Comparison of ENCODE assay signal across 10 mouse cellular contexts in the genomic region with DNA sequence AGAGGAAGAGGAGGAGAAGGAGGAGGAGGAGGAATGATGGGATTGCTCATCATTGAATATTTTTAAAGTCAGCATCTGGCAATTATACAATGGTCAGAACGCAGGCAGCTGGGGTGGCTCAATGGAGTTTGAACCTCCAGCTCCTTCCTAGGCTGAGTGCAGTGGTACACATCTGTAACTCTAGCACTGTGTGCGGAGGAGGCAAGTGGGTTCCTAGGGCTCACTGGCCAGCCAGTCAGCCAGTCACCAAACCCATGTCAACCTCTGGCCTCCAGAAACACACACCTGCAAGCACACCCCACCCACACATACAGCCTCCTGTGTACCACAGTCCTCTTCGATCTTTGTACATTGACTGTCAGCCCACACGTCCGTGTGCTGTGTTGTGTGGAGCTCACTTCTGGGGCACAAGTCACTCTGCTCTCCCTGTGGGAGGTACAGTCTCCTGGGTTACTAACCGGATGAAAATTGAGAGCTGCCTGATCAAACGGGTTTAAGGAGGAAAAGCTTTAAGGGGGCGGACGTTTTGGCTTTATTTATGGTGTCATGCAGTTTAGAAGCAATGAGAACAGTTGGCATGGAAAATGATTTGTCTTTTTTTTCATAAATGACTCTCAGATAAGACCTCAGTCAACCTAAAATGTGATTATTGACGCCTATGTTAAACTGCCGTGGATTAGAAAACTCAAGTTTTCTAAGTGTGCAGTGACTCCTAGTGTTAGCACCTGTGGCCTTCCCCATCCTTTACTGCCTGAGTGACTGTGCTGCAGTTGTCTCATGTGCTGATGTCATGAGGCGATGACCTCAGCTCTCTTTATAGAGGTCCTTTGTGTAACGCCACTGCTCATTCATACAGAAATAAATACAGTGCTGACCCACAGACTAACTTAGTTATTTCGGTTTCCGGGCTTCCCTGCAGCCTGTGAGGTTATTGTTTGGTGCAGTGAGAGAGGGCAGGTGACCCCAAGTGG.
DNase-seq lines count a peak whose midpoint lies in the region; ATAC-seq and TF ChIP-seq lines count a peak whose summit lies in the region.
"Had no signal": no experiment of that assay in that cellular context is flagged by ENCODE, and none has a peak within 500 bp of the region (broad histone marks: within the 10 kb centered on the region; RNA-seq: fewer than 3 reads in every experiment).

No protein-coding gene starts in this region.

- TF ChIP-seq POLR2A in lung, adult 2 months (IDR thresholded peaks at IDR 0.05; ENCODE audit: borderline replicate concordance, extremely low read depth, low read depth, low read length): no peak
- no peak for TF ChIP-seq POLR2A in brain, embryonic 14.5 days (IDR thresholded peaks at IDR 0.05; ENCODE audit: borderline replicate concordance, extremely low read depth, insufficient read depth, insufficient read length, poor library complexity, severe bottlenecking)

- peaks cover 5% of the 10 kb centered on the region for H3K36me3 ChIP-seq in heart, embryonic 16.5 days (ENCODE audit: control insufficient read depth, insufficient read depth)
- peaks cover 9% of the 10 kb centered on the region; the same call in 1 of the 2 replicates for H3K36me3 ChIP-seq in lung, embryonic 15.5 days

- H3K27me3 ChIP-seq in heart, embryonic 16.5 days (ENCODE audit: control insufficient read depth, insufficient read depth, low read length): no peaks in the 10 kb centered on the region
- H3K27me3 ChIP-seq in lung, embryonic 15.5 days: no peaks in the 10 kb centered on the region

- no peak overlapping the region for H3K4me3 ChIP-seq in heart, embryonic 16.5 days (ENCODE audit: low read length)
- no peak overlapping the region for H3K4me3 ChIP-seq in lung, embryonic 15.5 days
- no peak overlapping the region for H3K4me3 ChIP-seq in lung, adult 2 months (replicated peaks; ENCODE audit: extremely low read depth, low read depth, low read length)

- H3K4me2 ChIP-seq in heart, embryonic 16.5 days (ENCODE audit: low read depth, low read length): no peak overlapping the region
- no peak overlapping the region for H3K4me2 ChIP-seq in lung, embryonic 15.5 days

- no peak overlapping the region for H3K27ac ChIP-seq in heart, embryonic 16.5 days (ENCODE audit: low read length)
- H3K27ac ChIP-seq in lung, embryonic 15.5 days: 0 out of 2 replicates have a peak overlapping the region, but pooled peaks have one; percentile 84

- no peaks in the 10 kb centered on the region for H3K9me3 ChIP-seq in heart, embryonic 16.5 days (replicated peaks; ENCODE audit: control insufficient read depth, low read length)
- no peaks in the 10 kb centered on the region for H3K9me3 ChIP-seq in lung, embryonic 15.5 days

- no peak for DNase-seq in heart, adult 9 months (ENCODE audit: low spot score in 2 of 2)
- DNase-seq in lung, adult 2 months: no peak
- DNase-seq in brain, embryonic 14.5 days (ENCODE audit: low read depth): peak; percentile 38
- DNase-seq in retina, embryonic 14.5 days (ENCODE audit: low spot score): peak; percentile 46
- no peak for DNase-seq in spleen, postnatal 10 days (ENCODE audit: low spot score in 2 of 2)
- no peak for DNase-seq in gastrocnemius, postnatal 25 days
- DNase-seq: kidney, adult 8-10 months; spleen, adult 18-20 months had no signal

- ATAC-seq in heart, embryonic 16.5 days (replicated peaks; ENCODE audit: extremely low read depth, insufficient read depth, low FRiP score): peak; percentile 33; the same call in 1 of the 2 replicates
- ATAC-seq in lung, embryonic 15.5 days (ENCODE audit: borderline replicate concordance, extremely low read depth, low FRiP score, low TSS enrichment): no peak

- H3K4me1 ChIP-seq in heart, embryonic 16.5 days (ENCODE audit: control insufficient read depth, insufficient read depth, low read length): peaks cover 8% of the 10 kb centered on the region
- peaks cover 18% of the 10 kb centered on the region; the same call in 1 of the 2 replicates for H3K4me1 ChIP-seq in lung, embryonic 15.5 days
- peaks cover 2% of the 10 kb centered on the region; the same call in 1 of the 2 replicates for H3K4me1 ChIP-seq in lung, adult 2 months (ENCODE audit: control insufficient read depth, insufficient read depth, low read length)

- 60% methylated on average over 15 of the region's 15 CpGs for WGBS in heart, embryonic 16.5 days
- 48% methylated on average over 15 of the region's 15 CpGs for WGBS in lung, embryonic 15.5 days
- 56% methylated on average over 15 of the region's 15 CpGs for WGBS in lung, adult 2 months

- no peak for TF ChIP-seq CTCF in lung, adult 2 months (IDR thresholded peaks at IDR 0.05; ENCODE audit: insufficient read depth, low read length)
- TF ChIP-seq CTCF in brain, embryonic 14.5 days (IDR thresholded peaks at IDR 0.05; ENCODE audit: borderline replicate concordance, extremely low read depth, insufficient read depth, insufficient read length): no peak

- no peak overlapping the region for H3K9ac ChIP-seq in heart, embryonic 16.5 days (ENCODE audit: low read length)
- H3K9ac ChIP-seq in lung, embryonic 15.5 days: no peak overlapping the region

Comparison
In these comparisons a context has a peak if more than half of its experiments do, and no peak if none do; other contexts are left out.
1. DNase-seq: peak in brain, embryonic 14.5 days (single experiment) and retina, embryonic 14.5 days (single experiment); none in heart, adult 9 months (0 of 2), lung, adult 2 months (single experiment), spleen, postnatal 10 days (0 of 2) and gastrocnemius, postnatal 25 days (single experiment).